Mouse (Mus musculus) kidney, adult 2 months (tissue): ENCODE measurements at regions not wholly inside any gene's neighbourhood (a gene's known extent, or its start where the extent isn't known, plus 50 kb on each side); places are given as distances from the start of the nearest gene placed in this dataset.

Experiments used
- CTCF ChIP-seq: fragments of 200-500 bp; conservative IDR thresholded peaks from 2 replicates; pipeline ENCODE4 v1.5.1; 2011; ENCODE audit warnings: low read depth, mild to moderate bottlenecking, control low read depth, low read length, moderate library complexity, mixed read lengths; ENCODE audit not compliant: insufficient read depth, insufficient read length
- POLR2A ChIP-seq: fragments of 200-500 bp; IDR thresholded peaks from one replicate; pipeline ENCODE4 v1.6.1; 2011; ENCODE audit warnings: low read depth, low read length, control low read depth

GRCm38 (mm10) chr16:30787351-30787750 lies 187.8 kb downstream of the Fam43a start:
- TF ChIP-seq CTCF (no peak), POLR2A (no peak)
